Mouse (Mus musculus) lung, embryonic 15.5 days (tissue): ENCODE data around the gene Cops4. TPM values are rescaled to one million over a fixed set of nuclear protein-coding genes. Genes with fewer than 3 reads are reported as not detected.
A peak's percentile ranks its signal among the peaks of the same experiment; 100 is the strongest.

ENCODE experiments used
- ATAC-seq: fragments of 200-750 bp; cut with Nextera tagmentation; 2 replicates; pipeline ENCODE4 v1.8.0; 2017; ENCODE audit warnings: moderate number of reproducible peaks, borderline replicate concordance; ENCODE audit not compliant: low FRiP score, low TSS enrichment; ENCODE audit errors: extremely low read depth
- H3K27ac ChIP-seq: fragments of 300-500 bp; sonication (generic); 2 replicates; pipeline ENCODE4 v1.5.1; 2015; ENCODE audit warnings: moderate library complexity, mild to moderate bottlenecking, inconsistent platforms
- H3K27me3 ChIP-seq: fragments of 300-500 bp; sonication (generic); 2 replicates; pipeline ENCODE4 v1.6.1; 2015; ENCODE audit warnings: inconsistent platforms
- H3K36me3 ChIP-seq: fragments of 300-500 bp; sonication (generic); 2 replicates; pipeline ENCODE4 v1.6.1; 2015; ENCODE audit warnings: inconsistent platforms
- H3K4me1 ChIP-seq: fragments of 300-500 bp; sonication (generic); 2 replicates; pipeline ENCODE4 v1.6.1; 2015; ENCODE audit warnings: inconsistent platforms
- H3K4me2 ChIP-seq: fragments of 300-500 bp; sonication (generic); 2 replicates; pipeline ENCODE4 v1.6.1; 2015; ENCODE audit warnings: inconsistent platforms, mild to moderate bottlenecking, moderate library complexity
- H3K4me3 ChIP-seq: fragments of 300-500 bp; sonication (generic); 2 replicates; pipeline ENCODE4 v1.5.1; 2015; ENCODE audit warnings: mild to moderate bottlenecking, inconsistent platforms
- H3K9ac ChIP-seq: fragments of 300-500 bp; sonication (generic); 2 replicates; pipeline ENCODE4 v1.6.1; 2015; ENCODE audit warnings: inconsistent platforms
- H3K9me3 ChIP-seq: fragments of 300-500 bp; sonication (generic); 2 replicates; pipeline ENCODE4 v1.6.1; 2016; ENCODE audit warnings: inconsistent platforms
- WGBS: fragments of 180-500 bp; shearing (Covaris S2); methylation state at CpG from one replicate; pipeline ENCODE4 v1.1.7; 2015; 5-methylcytosine and 5-hydroxymethylcytosine counted together
- polyA plus RNA-seq: library from polyadenylated mRNA; unstranded; fragments of >200 nt; fragmentation: Nextera tagmentation; extraction: Ambion mirVana; gene quantifications from 2 replicates; pipeline ENCODE4 v1.2.1, GENCODE M21; 2015

The Cops4 gene
- 187 and 190 TPM in 2 replicates for polyA plus RNA-seq

GRCm38 (mm10) chr5:100518049-100519026 lies at the start of gene Cops4:
Cops4 (plus strand) TSS chr5:100518309.
- WGBS: under 1% methylated on average over 64 of the region's 64 CpGs

GRCm38 (mm10) chr5:100476328-100476727 lies 41.8 kb upstream of the Cops4 start:
- no peak overlapping the region for H3K9ac ChIP-seq
- no peak for ATAC-seq
- no peaks in the 10 kb centered on the region for H3K27me3 ChIP-seq
- no peak overlapping the region for H3K4me3 ChIP-seq
- no peaks in the 10 kb centered on the region for H3K4me1 ChIP-seq
- 79% methylated on average over 3 of the region's 3 CpGs for WGBS
- no peaks in the 10 kb centered on the region for H3K9me3 ChIP-seq
- H3K36me3 ChIP-seq: peaks cover 18% of the 10 kb centered on the region
- no peak overlapping the region for H3K4me2 ChIP-seq
- H3K27ac ChIP-seq: no peak overlapping the region

More at GRCm38 (mm10) chr5:100518049-100519026, at the start of gene Cops4:
- Histone ChIP-seq H3K36me3 (no peaks in the 10 kb centered on the region), H3K4me2 (peak within 1 kb of the TSS; percentile 65), H3K27ac (peak within 1 kb of the TSS; percentile 80), H3K4me1 (peaks cover 19% of the 10 kb centered on the region), H3K9ac (peak within 1 kb of the TSS; percentile 70), H3K4me3 (peak within 1 kb of the TSS; percentile 63), H3K9me3 (no peaks in the 10 kb centered on the region), H3K27me3 (no peaks in the 10 kb centered on the region; the same call in 1 of the 2 replicates)
- ATAC-seq: peak; percentile 100

DNA sequence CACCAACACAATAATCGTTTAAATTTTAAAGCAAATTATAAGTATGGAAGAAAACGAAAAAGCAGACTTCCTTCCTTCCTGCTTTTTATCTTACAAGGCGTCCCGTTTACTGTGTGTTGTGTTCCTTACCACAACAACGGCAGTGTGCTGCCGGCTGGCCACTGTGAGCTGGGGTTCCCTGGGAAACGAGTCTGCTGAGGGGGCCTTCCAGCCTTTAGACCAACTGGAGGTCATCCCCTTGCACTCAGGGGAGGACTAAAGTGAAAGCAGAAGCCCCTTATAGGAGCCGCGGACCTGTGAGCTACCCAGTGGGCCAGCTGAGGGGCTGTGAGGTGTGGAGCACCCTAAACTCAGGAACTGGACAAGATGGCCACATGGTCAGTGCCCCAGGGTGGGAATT lies 40.5 kb upstream of the Cops4 start:
- no peak for ATAC-seq
- H3K9me3 ChIP-seq: no peaks in the 10 kb centered on the region
- no peak overlapping the region for H3K4me3 ChIP-seq
- WGBS: 70% methylated on average over 9 of the region's 9 CpGs
- H3K27ac ChIP-seq: no peak overlapping the region
- H3K36me3 ChIP-seq: peaks cover 18% of the 10 kb centered on the region
- no peak overlapping the region for H3K9ac ChIP-seq
- no peaks in the 10 kb centered on the region for H3K27me3 ChIP-seq
- no peaks in the 10 kb centered on the region for H3K4me1 ChIP-seq
- H3K4me2 ChIP-seq: no peak overlapping the region

DNA sequence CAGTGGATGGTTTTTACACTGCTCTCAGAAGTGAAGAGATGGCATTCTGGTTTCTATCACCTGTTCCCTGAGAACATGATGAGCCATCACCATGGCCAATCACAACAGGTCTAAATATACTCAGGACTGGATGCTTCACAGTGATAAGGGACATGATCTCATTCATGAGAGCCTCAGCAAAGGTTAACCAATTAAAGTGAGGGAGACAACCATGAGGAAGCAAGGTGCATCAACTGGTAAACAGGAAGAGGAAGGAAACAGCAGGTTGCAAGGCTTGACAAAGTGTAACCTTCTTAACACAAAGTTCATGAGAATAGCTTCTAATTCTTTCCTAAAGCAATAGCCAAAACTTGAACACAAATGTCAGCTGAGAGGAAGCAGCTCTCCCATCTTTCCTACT lies 34.5 kb upstream of the Cops4 start:
- H3K27ac ChIP-seq: no peak overlapping the region

GRCm38 (mm10) chr5:100487120-100487519 lies 31.0 kb upstream of the Cops4 start:
- no peak overlapping the region for H3K9ac ChIP-seq
- no peak for ATAC-seq
- no peak overlapping the region for H3K27ac ChIP-seq
- peaks cover 8% of the 10 kb centered on the region; the same call in 1 of the 2 replicates for H3K36me3 ChIP-seq
- H3K4me1 ChIP-seq: 0 out of 2 replicates have a peak, but pooled peaks cover 2% of the 10 kb centered on the region
- no peak overlapping the region for H3K4me2 ChIP-seq
- no peak overlapping the region for H3K4me3 ChIP-seq
- H3K9me3 ChIP-seq: no peaks in the 10 kb centered on the region
- no peaks in the 10 kb centered on the region for H3K27me3 ChIP-seq
- 70% methylated on average over 2 of the region's 2 CpGs for WGBS

More for the DNA sequence above, 34.5 kb upstream of the Cops4 start:
- no peaks in the 10 kb centered on the region for H3K27me3 ChIP-seq
- no peaks in the 10 kb centered on the region for H3K9me3 ChIP-seq
- H3K4me3 ChIP-seq: no peak overlapping the region
- no peak for ATAC-seq
- H3K9ac ChIP-seq: no peak overlapping the region
- H3K36me3 ChIP-seq: peaks cover 15% of the 10 kb centered on the region
- no peak overlapping the region for H3K4me2 ChIP-seq
- no peaks in the 10 kb centered on the region for H3K4me1 ChIP-seq

GRCm38 (mm10) chr5:100488231-100488630 lies 29.9 kb upstream of the Cops4 start:
- no peak for ATAC-seq
- H3K9ac ChIP-seq: no peak overlapping the region
- 90% methylated on average over 3 of the region's 3 CpGs for WGBS
- H3K36me3 ChIP-seq: peaks cover 8% of the 10 kb centered on the region; the same call in 1 of the 2 replicates
- H3K27ac ChIP-seq: no peak overlapping the region
- no peak overlapping the region for H3K4me3 ChIP-seq
- H3K4me1 ChIP-seq: 0 out of 2 replicates have a peak, but pooled peaks cover 2% of the 10 kb centered on the region
- H3K9me3 ChIP-seq: no peaks in the 10 kb centered on the region
- no peaks in the 10 kb centered on the region for H3K27me3 ChIP-seq
- H3K4me2 ChIP-seq: no peak overlapping the region

- 0 out of 2 replicates have a peak, but pooled peaks cover 2% of the 10 kb centered on the region for H3K4me1 ChIP-seq
- no peak overlapping the region for H3K9ac ChIP-seq
- H3K9me3 ChIP-seq: no peaks in the 10 kb centered on the region
- no peak overlapping the region for H3K4me2 ChIP-seq
- H3K27me3 ChIP-seq: no peaks in the 10 kb centered on the region
- no peak overlapping the region for H3K27ac ChIP-seq
- 75% methylated on average over 2 of the region's 2 CpGs for WGBS
- ATAC-seq: no peak
- peaks cover 8% of the 10 kb centered on the region; the same call in 1 of the 2 replicates for H3K36me3 ChIP-seq
- no peak overlapping the region for H3K4me3 ChIP-seq
Measured at GRCm38 (mm10) chr5:100489340-100489739, 28.8 kb upstream of the Cops4 start.

- H3K9me3 ChIP-seq: no peaks in the 10 kb centered on the region
- no peaks in the 10 kb centered on the region for H3K27me3 ChIP-seq
- no peak overlapping the region for H3K9ac ChIP-seq
- no peak for ATAC-seq
- 47% methylated on average over 4 of the region's 4 CpGs for WGBS
- no peak overlapping the region for H3K27ac ChIP-seq
- H3K4me1 ChIP-seq: 0 out of 2 replicates have a peak, but pooled peaks cover 2% of the 10 kb centered on the region
- H3K4me2 ChIP-seq: no peak overlapping the region
- H3K36me3 ChIP-seq: no peaks in the 10 kb centered on the region
- no peak overlapping the region for H3K4me3 ChIP-seq
Measured at GRCm38 (mm10) chr5:100491704-100492103, 26.4 kb upstream of the Cops4 start.

DNA sequence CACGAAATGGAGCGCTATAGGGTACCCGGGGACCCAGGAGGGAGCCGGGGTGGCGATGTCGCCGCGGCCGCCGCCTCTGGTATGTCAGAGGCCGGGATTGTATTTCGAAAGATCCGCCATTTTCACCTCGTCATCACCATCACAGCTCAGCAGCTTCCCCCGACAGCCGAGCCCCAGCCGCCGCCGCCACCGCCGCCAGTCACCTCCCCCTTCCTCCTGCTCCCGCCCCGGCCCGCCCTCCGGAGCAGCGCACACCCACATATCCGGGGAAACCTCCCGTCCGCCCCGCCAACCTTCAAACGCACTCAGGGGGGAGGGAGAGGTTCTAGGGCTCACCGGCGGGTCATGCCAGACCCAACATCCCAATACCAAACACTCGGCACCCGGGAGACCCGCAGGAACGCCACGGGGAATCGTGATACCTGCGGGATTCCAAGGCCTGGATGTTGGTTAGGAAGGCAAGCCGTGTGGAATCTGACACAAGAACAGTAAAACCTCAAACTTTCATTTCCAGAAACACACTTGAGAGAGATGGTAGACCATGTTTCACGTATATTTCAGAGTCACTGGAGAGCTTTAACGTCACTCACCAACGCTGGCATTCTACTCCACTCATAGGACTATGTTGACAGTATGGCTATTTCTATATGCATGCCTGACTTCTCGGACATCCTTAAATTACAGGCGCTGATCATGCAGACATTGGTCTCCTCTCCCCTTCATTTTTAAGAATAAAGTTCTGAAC lies 19.5 kb upstream of the Cops4 start:
- WGBS: 1% methylated on average over 45 of the region's 46 CpGs
- H3K9ac ChIP-seq: peak overlapping the region; percentile 73
- ATAC-seq: peak; percentile 84

DNA sequence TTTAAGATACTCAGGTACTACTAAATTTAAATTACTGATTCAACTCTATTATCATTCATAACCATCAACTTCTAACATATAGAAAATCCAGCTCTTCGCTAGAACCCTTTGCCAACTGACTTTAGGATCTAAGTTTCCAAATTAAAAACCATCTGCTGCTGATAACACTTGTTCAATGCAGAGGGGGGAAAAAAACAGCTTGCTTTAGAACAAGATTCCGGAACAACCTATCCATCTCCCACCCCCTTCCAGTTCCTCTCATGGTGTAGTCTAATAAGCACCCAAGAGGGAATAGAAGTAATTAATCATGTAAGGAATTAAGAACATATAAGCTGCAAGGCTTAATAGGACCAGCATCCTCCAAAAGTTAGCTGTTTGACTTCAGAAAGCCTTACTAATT lies 18.9 kb upstream of the Cops4 start:
- Histone ChIP-seq H3K27me3 (no peaks in the 10 kb centered on the region), H3K36me3 (no peaks in the 10 kb centered on the region), H3K4me2 (peak overlapping the region; percentile 90), H3K4me3 (peak overlapping the region; percentile 67), H3K4me1 (peaks cover 20% of the 10 kb centered on the region), H3K27ac (no peak overlapping the region), H3K9ac (peak overlapping the region; percentile 59), H3K9me3 (no peaks in the 10 kb centered on the region)
- no peak for ATAC-seq
- 19% methylated on average over 2 of the region's 2 CpGs for WGBS

More for the DNA sequence above, 19.5 kb upstream of the Cops4 start:
- peaks cover 20% of the 10 kb centered on the region for H3K4me1 ChIP-seq
- peak overlapping the region; percentile 67 for H3K4me3 ChIP-seq
- H3K27me3 ChIP-seq: no peaks in the 10 kb centered on the region
- peak overlapping the region; percentile 56 for H3K27ac ChIP-seq
- H3K36me3 ChIP-seq: no peaks in the 10 kb centered on the region
- no peaks in the 10 kb centered on the region for H3K9me3 ChIP-seq
- peak overlapping the region; percentile 90 for H3K4me2 ChIP-seq

GRCm38 (mm10) chr5:100499831-100500304 lies 18.2 kb upstream of the Cops4 start:
- H3K4me2 ChIP-seq: peak overlapping the region; percentile 90
- peak; percentile 15; the same call in 1 of the 2 replicates for ATAC-seq
- H3K9me3 ChIP-seq: no peaks in the 10 kb centered on the region
- H3K27ac ChIP-seq: peak overlapping the region; percentile 68
- peak overlapping the region; percentile 67 for H3K4me3 ChIP-seq
- H3K27me3 ChIP-seq: no peaks in the 10 kb centered on the region
- under 1% methylated on average over 40 of the region's 41 CpGs for WGBS
- peaks cover 20% of the 10 kb centered on the region for H3K4me1 ChIP-seq
- no peaks in the 10 kb centered on the region for H3K36me3 ChIP-seq
- peak overlapping the region; percentile 59 for H3K9ac ChIP-seq
